Mouse (Mus musculus): ENCODE results near the gene Wbp2nl. TPM values are rescaled to one million over a fixed set of nuclear protein-coding genes. Genes with fewer than 3 reads are reported as not detected.

The Wbp2nl gene
- polyA plus RNA-seq, 2 experiments: 0.10 to 0.11 TPM

- 67% methylated on average over 8 of the region's 8 CpGs for WGBS (ENCODE audit: insufficient replicate concordance)
- ATAC-seq (ENCODE audit: insufficient read depth) (no peak), DNase-seq (ENCODE audit: low read depth in 3 of 3, low spot score in 3 of 3) (no peak)
- Histone ChIP-seq H3K4me2 (ENCODE audit: low read depth) (peak overlapping the region; percentile 97), H3K9me3 (ENCODE audit: control insufficient read depth, low read length) (no peaks in the 10 kb centered on the region), H3K27ac (no peak overlapping the region), H3K4me1 (replicated peaks; ENCODE audit: control insufficient read depth in 2 of 2, insufficient read depth in 2 of 2, low read length in 1 of 2) (peaks cover 60 to 75% of the 10 kb centered on the region in 2 experiments), H3K27me3 (ENCODE audit: control insufficient read depth, insufficient read depth, low read length) (no peaks in the 10 kb centered on the region), H3K4me3 (ENCODE audit: insufficient read depth in 1 of 2, low read depth in 2 of 2, low read length in 2 of 2) (no peak overlapping the region), H3K36me3 (replicated peaks; ENCODE audit: control insufficient read depth, insufficient read depth, low read depth) (peaks cover 60% of the 10 kb centered on the region), H3K9ac (replicated peaks) (peak overlapping the region; percentile 18; the same call in 1 of the 2 replicates)
- TF ChIP-seq EP300 (IDR thresholded peaks at IDR 0.05; ENCODE audit: low read depth) (no peak), CTCF (IDR thresholded peaks at IDR 0.05; ENCODE audit: low read depth) (no peak)
Measured at GRCm38 (mm10) chr15:82348258-82348998, 49.7 kb downstream of the Wbp2nl start.

GRCm38 (mm10) chr15:82348999-82349341 is 50.2 kb downstream of the Wbp2nl start:
- no peak for ATAC-seq (ENCODE audit: insufficient read depth)
- DNase-seq (ENCODE audit: low read depth in 3 of 3, low spot score in 3 of 3): no peak
- Histone ChIP-seq H3K27ac (no peak overlapping the region), H3K4me3 (ENCODE audit: insufficient read depth in 1 of 2, low read depth in 2 of 2, low read length in 2 of 2) (no peak overlapping the region), H3K9ac (replicated peaks) (no peak overlapping the region), H3K36me3 (replicated peaks; ENCODE audit: control insufficient read depth, insufficient read depth, low read depth) (peaks cover 54% of the 10 kb centered on the region), H3K4me2 (ENCODE audit: low read depth) (no peak overlapping the region), H3K9me3 (ENCODE audit: control insufficient read depth, low read length) (no peaks in the 10 kb centered on the region), H3K4me1 (replicated peaks; ENCODE audit: control insufficient read depth in 2 of 2, insufficient read depth in 2 of 2, low read length in 1 of 2) (peaks cover 55 to 69% of the 10 kb centered on the region in 2 experiments), H3K27me3 (ENCODE audit: control insufficient read depth, insufficient read depth, low read length) (no peaks in the 10 kb centered on the region)
- 81% methylated on average over 2 of the region's 2 CpGs for WGBS (ENCODE audit: insufficient replicate concordance)
- TF ChIP-seq EP300 (IDR thresholded peaks at IDR 0.05; ENCODE audit: low read depth) (no peak), CTCF (IDR thresholded peaks at IDR 0.05; ENCODE audit: low read depth) (no peak)

DNA sequence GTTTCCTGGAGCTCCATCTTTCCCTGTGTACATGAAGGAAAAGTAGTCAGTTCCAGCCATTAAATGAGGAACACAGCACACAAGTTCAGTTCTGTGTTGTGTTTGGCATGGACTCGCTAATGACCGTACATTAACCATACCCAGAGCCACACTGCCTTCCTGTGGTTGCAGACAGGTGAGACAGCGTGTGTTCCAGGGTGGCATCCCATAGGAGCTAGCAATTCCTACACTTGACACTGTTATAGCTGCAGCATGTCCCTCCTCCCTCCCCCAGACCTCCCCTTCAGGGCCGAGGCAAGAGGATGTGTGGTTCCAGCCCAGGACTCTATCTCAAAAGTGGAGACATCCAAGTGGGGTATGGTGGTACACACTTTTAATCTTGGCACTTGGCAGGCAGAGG is 51.6 kb downstream of the Wbp2nl start:
- Histone ChIP-seq H3K27ac (peak overlapping the region; percentile 42), H3K4me2 (ENCODE audit: low read depth) (no peak overlapping the region; the same call in 1 of the 2 replicates), H3K27me3 (ENCODE audit: control insufficient read depth, insufficient read depth, low read length) (no peaks in the 10 kb centered on the region), H3K36me3 (replicated peaks; ENCODE audit: control insufficient read depth, insufficient read depth, low read depth) (peaks cover 42% of the 10 kb centered on the region), H3K9me3 (ENCODE audit: control insufficient read depth, low read length) (no peaks in the 10 kb centered on the region), H3K9ac (replicated peaks) (no peak overlapping the region), H3K4me1 (replicated peaks; ENCODE audit: control insufficient read depth in 2 of 2, insufficient read depth in 2 of 2, low read length in 1 of 2) (peaks cover 48 to 58% of the 10 kb centered on the region in 2 experiments), H3K4me3 (ENCODE audit: insufficient read depth in 1 of 2, low read depth in 2 of 2, low read length in 2 of 2) (no peak overlapping the region)
- no peak for ATAC-seq (ENCODE audit: insufficient read depth)
- TF ChIP-seq CTCF (IDR thresholded peaks at IDR 0.05; ENCODE audit: low read depth): peak; percentile 10; the same call in 1 of the 2 replicates
- TF ChIP-seq EP300 (IDR thresholded peaks at IDR 0.05; ENCODE audit: low read depth): no peak
- WGBS (ENCODE audit: insufficient replicate concordance): 70% methylated on average over 4 of the region's 4 CpGs
- no peak for DNase-seq (ENCODE audit: low read depth in 3 of 3, low spot score in 3 of 3)

DNA sequence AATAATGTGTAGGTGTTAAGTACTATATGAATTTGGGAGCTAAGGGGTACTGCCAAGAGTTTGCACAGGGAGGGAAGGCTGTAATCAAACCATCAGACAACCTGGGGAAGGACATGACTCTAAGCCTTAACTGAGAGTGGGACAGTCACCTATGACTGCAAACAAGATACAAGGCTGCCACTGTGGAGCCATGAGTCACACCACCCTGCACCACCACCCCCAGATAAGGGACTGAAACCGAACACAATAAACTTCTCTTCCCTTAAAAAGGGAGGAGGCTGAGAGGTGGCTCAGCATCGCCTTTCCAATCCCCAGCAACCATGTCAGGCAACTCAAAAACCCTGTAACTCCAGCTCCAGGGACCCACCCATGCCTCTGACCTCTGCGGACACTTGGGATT is 52.7 kb downstream of the Wbp2nl start:
- Histone ChIP-seq H3K36me3 (replicated peaks; ENCODE audit: control insufficient read depth, insufficient read depth, low read depth) (peaks cover 42% of the 10 kb centered on the region), H3K9me3 (ENCODE audit: control insufficient read depth, low read length) (no peaks in the 10 kb centered on the region), H3K4me1 (replicated peaks; ENCODE audit: control insufficient read depth in 2 of 2, insufficient read depth in 2 of 2, low read length in 1 of 2) (peaks cover 47 to 57% of the 10 kb centered on the region in 2 experiments), H3K9ac (replicated peaks) (peak overlapping the region; percentile 54), H3K27me3 (ENCODE audit: control insufficient read depth, insufficient read depth, low read length) (no peaks in the 10 kb centered on the region), H3K4me2 (ENCODE audit: low read depth) (peak overlapping the region; percentile 90), H3K4me3 (ENCODE audit: insufficient read depth in 1 of 2, low read depth in 2 of 2, low read length in 2 of 2) (peak overlapping the region in 1 of 2 experiments; percentile 3; a peak in 2 of 4 replicates), H3K27ac (peak overlapping the region; percentile 61)
- WGBS (ENCODE audit: insufficient replicate concordance): 30% methylated on average over 3 of the region's 3 CpGs
- ATAC-seq (ENCODE audit: insufficient read depth): no peak
- TF ChIP-seq EP300 (IDR thresholded peaks at IDR 0.05; ENCODE audit: low read depth) (0 out of 2 replicates have a peak, but pooled peaks have one; percentile 19), CTCF (IDR thresholded peaks at IDR 0.05; ENCODE audit: low read depth) (no peak)
- peak in 1 of 3 experiments; percentile 50 for DNase-seq (ENCODE audit: low read depth in 3 of 3, low spot score in 3 of 3)

DNA sequence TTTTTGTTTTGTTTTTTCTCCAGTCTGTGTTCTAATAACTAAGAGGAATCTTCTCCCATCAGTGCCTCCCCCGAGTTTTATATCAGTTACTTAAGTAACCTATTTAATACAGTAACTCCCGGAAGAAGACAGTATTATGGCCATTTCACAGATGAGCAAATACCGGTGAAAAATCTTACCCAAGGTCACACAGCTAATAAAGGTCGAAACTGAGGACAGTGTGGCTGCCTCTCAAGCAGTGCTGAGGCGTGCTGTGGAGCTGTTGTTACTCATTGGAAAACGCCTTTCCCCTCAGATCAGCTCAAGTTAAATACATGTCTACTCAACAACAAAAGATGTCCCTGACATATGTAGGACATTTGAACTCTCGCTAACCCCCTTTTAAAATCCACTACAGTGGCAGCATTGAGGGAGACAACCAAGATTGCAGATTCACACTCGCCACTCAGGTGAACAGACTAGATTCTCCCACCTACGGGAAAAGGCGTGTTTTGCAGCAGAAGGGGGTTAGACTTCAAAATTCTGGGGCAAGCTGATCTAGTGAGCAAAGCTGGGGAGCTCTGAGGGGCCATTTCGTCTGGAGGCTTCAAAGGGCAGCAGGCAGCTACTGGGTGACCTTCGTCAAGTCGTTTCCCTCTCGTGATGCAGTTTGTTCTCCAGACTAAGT is 54.5 kb downstream of the Wbp2nl start:
- peaks cover 32% of the 10 kb centered on the region for H3K36me3 ChIP-seq (replicated peaks; ENCODE audit: control insufficient read depth, insufficient read depth, low read depth)
- 14% methylated on average over 14 of the region's 14 CpGs for WGBS (ENCODE audit: insufficient replicate concordance)
- H3K4me3 ChIP-seq (ENCODE audit: insufficient read depth in 1 of 2, low read depth in 2 of 2, low read length in 2 of 2): peak overlapping the region; percentile 80 to 82
- peak overlapping the region; percentile 67 for H3K27ac ChIP-seq
- peak overlapping the region; percentile 90 for H3K4me2 ChIP-seq (ENCODE audit: low read depth)
- no peak for DNase-seq (ENCODE audit: low read depth in 3 of 3, low spot score in 3 of 3)
- no peaks in the 10 kb centered on the region for H3K9me3 ChIP-seq (ENCODE audit: control insufficient read depth, low read length)
- H3K9ac ChIP-seq (replicated peaks): peak overlapping the region; percentile 98
- no peaks in the 10 kb centered on the region for H3K27me3 ChIP-seq (ENCODE audit: control insufficient read depth, insufficient read depth, low read length)
- TF ChIP-seq EP300 (IDR thresholded peaks at IDR 0.05; ENCODE audit: low read depth) (no peak), CTCF (IDR thresholded peaks at IDR 0.05; ENCODE audit: low read depth) (no peak)
- peaks cover 32 to 42% of the 10 kb centered on the region in 2 experiments for H3K4me1 ChIP-seq (replicated peaks; ENCODE audit: control insufficient read depth in 2 of 2, insufficient read depth in 2 of 2, low read length in 1 of 2)
- ATAC-seq (ENCODE audit: insufficient read depth): no peak
